Mouse (Mus musculus): ENCODE measurements around the gene Tvp23b.

The Tvp23b gene

DNA sequence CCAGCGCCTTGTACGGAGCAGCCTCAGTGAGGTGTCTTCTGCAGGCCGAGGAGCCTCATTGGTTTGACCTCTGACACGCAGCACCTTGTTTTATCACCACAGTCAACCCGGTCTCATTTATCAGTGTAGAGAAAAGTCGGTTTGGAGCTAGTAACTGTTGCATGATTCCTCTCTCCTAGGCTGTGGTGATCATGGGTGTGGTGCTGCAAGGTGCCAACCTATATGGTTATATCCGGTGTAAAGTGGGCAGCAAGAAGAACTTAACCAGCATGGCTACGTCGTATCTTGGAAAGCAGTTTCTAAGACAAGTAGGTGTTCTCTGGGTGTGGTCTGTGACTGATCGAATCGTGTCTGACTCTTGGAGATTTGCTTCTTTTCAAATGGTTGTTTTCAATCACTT lies 12.5 kb downstream of the Tvp23b start:
- DNase-seq (ENCODE audit: low spot score): no peak

DNA sequence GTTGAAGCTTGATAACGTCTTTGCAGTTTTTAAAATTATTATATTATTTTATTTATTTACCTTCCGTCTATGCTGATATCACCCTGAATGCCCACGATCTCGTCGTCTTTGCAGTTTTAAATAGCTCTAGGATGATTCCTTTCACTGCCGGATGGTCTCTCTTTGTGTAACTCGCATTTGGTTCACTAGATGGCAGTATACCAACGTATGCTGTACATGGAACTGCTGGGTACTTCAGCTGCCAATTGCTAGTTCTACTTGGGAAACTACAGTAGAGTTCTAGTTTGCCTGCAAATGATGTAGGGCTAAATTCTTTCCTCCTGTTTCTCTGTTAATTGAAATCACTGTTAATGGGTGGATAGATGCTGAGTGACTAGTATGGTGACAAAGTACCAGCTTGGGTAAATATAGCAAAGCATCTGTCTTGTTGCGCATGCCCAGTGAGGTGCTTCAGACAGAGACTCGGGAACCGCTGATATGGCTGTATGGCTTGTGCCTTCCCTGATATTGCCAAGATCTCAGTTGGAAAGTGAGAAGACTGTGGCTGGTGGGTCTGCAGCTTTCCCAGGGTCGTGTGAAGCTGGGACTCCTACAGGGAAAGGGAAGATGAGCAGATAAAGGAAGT lies 22.6 kb downstream of the Tvp23b start:
- peak; percentile 79 for DNase-seq (ENCODE audit: low spot score)

DNA sequence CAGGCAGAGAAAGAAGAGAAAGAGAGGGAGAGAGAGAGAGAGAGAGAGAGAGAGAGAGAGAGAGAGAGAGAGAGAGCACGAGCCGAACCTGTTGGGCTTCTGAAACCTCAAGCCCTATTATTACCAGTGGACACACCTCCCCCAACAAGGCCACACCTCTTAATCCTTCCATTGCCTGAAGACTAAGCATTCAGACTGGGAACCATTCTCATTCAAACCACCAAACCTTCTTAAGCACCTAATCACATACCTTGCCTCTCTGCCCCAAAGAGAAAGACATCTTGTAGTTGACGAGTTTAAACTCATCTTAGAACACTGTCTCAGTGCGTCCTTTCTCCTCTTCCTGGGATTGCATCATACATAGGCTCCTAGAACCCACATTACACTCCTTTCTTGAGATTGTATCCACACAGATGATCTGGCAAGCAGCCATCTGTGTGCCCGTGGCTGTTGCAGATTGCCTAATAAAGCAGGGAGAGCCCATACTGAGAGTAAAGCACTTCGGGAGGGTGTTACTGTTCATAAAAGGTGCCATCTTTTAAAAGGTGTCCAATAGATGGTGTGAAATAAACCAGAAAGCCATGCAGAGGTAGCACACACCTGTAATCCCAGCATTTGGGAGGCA lies 24.7 kb downstream of the Tvp23b start:
- no peak for DNase-seq (ENCODE audit: low spot score)

DNA sequence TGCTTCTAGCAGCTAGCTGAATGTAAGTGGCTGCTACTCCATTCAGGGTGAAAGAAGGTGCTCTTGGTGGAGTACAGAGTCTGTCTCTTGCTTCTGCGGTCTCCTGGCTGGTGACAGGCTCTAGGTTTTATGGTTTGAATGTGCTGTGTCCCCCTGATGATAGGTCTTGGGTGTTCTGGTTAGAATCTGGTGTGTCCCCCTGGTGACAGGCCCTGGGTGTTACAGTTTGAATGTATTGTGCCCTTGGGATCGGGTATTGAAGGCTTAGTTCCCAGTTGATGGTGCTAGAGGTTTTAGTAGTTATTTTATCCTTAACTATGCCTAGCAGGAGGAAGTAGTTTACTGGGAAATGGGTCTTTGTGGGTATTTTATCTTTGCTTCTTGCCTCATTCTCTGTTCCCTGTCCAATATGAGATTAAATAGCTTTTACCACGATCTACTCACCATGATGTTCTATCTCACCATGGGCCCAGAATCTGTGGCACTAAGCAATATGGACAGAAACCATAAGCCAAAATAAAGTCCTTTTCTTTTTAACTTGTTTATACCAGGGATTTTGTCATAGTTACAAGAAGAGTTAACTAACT lies 30.6 kb downstream of the Tvp23b start:
- no peak for DNase-seq (ENCODE audit: low spot score)

DNA sequence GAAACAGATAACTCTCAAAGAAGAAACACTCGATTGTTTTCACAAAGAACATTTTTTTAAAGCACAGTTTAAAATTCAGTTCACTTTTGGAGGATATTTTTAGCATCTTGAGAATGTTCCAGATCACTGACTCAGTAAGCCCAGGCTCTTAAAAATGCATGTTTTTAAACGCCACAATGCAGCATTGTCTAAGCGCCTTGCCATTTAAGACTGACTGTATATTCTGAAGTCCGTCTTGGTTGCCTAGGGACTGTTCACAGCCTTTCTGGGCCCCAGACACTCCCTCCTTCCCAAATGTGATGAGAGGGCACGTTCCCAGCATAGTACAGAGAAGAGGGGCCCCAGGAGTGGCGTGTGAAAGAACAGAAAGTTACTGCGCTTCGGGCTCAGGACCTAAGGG lies 32.1 kb downstream of the Tvp23b start:
- peak; percentile 18 for DNase-seq (ENCODE audit: low spot score)

DNA sequence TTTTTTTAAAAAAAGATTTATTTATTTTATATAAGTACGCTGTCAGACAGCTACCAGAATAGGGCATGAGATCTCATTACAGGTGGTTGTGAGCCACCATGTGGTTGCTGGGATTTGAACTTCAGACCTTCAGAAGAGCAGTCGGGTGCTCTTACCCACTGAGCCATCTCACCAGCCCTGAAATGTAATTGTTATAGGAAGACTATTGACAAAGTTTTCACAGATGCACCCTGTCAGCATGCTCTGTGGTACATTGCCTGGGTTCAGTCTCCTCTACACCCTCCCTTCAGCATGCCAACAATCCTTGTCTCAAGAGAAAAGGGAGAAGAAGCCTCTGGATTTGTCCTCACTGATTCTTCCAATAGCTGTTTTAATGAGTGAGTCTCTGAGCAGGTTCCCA lies 33.9 kb downstream of the Tvp23b start:
- no peak for DNase-seq (ENCODE audit: low spot score)

DNA sequence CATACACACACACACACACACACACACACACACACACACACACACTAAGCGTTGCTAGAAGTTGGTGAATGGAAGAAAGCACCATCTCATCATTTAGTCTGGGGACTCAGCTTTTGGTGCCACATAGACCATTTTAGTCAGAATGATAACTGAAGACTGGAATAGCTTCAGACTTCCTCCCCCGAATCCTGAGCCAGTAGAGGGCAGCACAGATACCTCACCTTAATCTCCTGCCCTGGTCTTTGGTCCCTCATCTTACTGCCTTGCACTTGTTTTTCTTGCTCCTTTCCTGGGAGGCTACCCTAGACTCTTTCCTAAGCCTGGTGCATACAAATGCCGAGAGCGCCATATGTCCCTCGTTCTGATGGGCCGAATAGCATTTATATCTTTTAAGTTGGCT lies 35.3 kb downstream of the Tvp23b start:
- no peak for DNase-seq (ENCODE audit: low spot score)

DNA sequence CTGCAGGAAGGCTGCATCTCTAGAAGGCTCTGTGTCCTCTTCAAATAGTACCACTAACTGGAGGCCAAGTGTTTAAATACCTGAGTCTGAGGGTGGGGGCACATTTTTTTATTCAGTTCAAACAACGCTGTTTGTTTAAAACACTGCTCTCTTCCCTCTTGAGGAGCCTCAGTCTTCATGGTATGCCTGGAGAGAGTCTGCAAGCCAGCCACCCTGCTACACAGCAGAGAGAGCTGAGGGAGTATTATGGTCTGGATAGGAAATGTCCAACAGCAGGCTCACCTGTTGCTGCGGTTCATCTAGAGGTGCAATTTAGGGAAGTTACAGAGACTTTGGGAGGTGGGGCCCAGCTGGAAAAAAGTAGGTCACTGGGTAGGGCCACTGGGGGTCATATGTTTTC lies 36.2 kb downstream of the Tvp23b start:
- no peak for DNase-seq (ENCODE audit: low spot score)

DNA sequence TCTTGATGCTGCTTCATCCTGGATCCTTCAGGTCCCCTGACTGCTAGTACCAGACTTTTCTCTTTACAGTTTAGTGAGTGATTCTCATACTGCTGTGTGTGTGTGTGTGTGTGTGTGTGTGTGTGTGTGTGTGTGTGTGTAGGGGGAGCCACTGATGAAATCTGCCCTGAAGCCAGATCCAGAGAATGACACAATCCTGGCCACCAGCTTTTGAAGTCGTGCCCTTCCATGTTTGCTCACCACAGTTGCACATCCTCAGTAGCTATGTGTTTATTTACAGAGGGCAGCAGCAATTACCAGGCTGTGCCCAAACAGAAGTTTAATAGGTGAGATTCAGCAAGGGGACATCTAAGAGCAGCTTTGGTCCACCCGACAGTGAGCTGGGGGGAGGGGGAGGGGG lies 37.5 kb downstream of the Tvp23b start:
- no peak for DNase-seq (ENCODE audit: low spot score)

DNA sequence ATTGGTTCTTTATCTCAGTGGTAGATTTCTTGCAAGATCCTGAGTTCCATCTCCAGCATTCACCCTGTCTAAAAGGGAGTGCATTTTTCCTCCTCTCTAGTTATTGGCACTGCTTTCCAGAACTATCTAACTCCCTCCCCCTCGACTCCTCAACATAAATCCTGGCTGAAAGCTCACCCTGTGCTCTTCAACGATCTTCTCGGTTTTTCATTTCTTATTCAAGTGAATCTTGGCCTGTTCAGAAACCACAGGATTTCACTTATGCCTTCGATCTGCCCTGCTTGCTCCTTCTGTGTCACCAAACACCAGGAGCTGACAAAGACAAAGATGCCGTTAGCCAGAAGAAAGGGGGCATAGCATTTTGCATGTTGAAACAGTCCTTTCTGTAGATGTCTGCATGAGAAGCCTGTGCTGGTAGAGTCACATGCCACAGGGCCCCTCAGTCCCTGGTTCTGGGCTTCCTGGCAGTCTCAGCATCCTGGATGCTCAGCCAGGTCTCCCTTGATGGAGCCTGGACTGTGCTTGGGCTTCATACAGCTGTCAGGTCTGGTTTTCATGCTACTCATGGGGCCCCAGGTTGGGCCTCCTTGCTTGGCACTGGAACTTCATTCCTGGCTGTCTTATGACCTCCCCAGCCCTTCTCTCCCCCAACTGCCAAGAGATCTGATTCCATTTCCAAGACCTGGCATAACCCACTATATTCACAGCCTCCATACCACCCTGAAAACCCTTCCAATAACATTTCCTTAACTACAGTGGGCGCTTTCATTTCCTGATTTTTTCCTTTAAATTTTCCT lies 40.9 kb downstream of the Tvp23b start:
- DNase-seq (ENCODE audit: low spot score): no peak

DNA sequence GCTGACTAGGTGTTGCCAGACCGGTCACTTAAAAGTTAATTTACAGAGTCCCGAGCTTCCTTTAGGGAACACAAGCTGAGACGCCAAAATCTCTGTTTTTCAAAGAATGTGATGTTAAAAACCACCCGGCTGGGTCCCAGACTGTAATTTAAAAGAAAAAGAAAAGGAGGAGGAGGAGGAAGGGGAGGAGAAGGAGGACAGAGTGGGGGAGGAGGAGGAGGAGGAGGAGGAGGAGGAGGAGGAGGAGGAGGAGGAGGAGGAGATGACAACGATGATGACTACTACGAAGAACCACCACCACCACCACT lies 41.4 kb downstream of the Tvp23b start:
- no peak for DNase-seq (ENCODE audit: low spot score)

DNA sequence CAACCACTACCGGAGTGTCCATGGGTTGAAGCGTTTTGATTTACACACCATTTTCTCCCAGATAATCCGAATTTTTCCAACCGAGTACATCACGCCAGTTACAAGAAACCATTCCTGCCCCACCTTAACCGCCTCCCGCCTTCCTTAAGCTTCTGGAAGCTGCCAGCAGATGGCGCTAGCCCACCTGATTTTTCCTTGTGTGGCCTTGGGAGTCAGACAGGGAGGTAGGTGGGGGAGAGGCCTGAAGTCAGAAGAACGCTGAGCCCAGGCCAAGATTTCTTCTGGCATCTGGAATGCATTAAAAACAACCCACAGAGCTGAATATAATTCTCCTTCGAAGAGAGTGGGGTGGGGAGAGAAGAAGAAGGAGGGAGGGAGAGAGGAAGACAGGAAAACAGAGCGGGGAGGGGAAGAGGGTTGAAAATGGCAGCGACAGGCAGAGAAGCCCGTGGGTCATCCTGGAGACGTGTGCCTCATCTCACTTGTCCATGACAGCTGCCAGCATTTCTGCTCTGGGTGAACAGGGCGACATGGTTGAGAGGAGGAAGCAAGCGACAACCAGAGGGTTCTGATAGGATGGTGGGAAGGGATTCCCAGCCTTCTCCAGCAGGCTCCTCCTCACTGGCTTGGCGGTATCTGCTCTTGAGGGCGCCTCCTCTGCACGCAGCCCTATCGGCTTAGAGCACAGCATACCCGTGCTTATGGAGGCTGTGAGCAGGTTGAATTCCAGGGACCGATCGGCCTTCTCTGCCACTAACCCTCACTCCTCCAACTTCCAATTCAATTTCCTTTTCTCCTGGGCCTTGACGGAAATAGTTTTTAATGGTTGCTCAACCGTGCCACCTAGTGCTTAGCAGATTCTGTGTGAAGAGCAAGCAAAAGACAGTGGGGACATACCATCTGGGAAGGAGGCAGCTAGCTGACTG lies 42.1 kb downstream of the Tvp23b start:
- DNase-seq (ENCODE audit: low spot score): peak; percentile 86

DNA sequence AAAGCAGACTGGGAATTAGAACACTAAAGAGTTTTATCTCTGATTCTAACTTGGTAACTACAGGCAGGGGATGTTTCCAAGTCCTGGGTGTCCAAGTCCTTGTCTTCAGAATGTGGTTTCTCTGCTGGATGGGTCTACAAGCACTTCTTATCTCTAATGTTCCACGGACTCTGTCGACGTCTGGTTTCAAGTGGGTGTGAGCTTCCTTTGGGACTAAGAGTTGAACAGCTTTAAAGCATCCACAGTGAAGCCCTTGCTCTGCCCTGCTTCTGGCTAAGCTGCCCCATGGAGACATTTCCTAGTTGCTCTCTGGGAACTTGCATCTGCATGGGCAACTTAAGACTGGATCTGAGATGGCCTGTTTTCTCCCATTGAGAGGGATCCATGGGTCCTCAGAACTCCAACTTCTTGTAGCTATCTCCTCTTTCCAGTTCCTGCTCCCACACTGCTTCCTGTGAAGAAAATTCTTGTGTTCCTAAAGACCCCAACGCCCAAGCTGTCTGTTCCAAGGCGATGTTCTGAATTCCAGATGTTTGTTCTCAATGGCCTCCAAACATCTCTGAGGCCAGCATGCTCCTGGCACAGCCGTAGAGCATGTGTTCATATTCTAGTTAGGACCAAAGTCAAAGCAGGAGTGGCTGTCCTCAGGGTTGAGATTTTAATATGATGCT lies 45.0 kb downstream of the Tvp23b start:
- no peak for DNase-seq (ENCODE audit: low spot score)

DNA sequence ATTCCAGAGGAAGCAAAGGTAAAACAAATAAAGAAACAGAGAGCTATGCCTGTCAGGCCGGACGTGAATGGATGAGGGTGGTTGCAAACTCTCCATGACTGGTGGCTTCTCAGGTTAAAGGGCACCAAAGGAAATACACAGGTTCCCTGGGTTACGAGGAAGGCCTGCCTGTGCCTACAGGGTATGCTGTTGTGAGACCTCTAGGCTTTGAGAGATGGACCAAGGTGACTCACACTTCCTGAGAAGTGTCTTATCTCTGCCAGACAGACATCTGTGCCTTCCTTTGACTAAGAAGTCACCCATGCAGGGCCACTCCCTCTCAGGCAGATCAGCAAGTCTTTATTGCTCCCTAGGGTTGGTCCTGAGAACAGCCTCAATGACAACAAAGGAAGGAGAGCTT lies 50.5 kb downstream of the Tvp23b start:
- DNase-seq (ENCODE audit: low spot score): no peak

DNA sequence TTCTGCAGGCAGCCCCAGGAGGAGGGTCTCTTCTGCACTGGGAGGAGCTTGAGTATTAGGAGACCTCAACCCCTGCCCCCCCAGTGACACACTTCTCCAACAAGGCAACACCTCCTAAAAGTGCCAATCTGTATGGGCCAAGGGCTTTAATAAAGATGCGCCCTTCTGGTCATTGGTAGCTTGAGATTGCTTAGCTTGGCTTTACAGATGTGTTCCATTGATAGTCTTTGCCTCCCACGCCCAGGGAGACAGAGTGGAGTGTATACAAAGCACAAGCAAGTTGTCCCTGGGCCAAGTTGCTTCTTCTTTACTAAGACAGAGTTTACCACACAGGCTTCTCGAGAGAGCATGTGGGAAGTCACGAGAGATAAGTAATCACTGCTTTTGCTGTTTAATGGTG lies 51.3 kb downstream of the Tvp23b start:
- no peak for DNase-seq (ENCODE audit: low spot score)

DNA sequence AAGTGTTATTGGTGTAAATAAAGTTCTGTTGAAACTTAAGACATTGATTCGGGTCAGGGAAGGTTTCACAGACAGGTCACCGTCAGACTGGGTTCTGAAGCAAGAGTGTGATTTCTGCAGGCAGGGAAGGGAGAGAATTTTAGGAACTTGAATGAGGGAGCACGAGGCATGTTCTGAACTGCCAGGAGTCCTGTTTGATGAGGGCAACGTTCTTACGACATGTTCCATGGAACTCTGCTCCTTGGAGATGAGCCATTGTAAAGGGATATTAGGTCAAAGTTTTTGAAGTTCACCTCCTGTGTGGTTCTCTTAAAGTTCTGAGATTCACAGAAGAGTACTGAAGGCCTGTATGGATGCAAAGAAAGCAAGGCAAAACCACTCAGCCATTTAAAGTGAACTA lies 51.9 kb downstream of the Tvp23b start:
- DNase-seq (ENCODE audit: low spot score): no peak

DNA sequence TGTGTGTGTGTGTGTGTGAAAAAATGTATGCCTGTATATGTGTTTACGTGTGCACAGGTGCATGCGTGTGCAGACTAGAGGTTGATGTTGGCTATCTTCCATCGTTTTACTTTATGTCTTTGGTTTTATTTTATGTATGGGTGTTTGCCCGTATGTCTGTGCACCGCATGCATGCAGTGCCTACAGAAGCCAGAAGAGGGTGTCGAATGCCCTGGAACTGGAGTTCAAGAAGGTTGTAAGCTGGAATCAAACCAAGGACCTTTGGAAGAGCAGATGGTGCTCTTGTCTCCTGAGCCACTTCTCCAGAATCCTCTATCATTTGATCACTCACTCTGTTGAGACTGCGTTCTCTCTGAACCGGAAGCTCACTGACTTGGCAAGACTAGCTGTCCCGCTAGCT lies 53.8 kb downstream of the Tvp23b start:
- no peak for DNase-seq (ENCODE audit: low spot score)

DNA sequence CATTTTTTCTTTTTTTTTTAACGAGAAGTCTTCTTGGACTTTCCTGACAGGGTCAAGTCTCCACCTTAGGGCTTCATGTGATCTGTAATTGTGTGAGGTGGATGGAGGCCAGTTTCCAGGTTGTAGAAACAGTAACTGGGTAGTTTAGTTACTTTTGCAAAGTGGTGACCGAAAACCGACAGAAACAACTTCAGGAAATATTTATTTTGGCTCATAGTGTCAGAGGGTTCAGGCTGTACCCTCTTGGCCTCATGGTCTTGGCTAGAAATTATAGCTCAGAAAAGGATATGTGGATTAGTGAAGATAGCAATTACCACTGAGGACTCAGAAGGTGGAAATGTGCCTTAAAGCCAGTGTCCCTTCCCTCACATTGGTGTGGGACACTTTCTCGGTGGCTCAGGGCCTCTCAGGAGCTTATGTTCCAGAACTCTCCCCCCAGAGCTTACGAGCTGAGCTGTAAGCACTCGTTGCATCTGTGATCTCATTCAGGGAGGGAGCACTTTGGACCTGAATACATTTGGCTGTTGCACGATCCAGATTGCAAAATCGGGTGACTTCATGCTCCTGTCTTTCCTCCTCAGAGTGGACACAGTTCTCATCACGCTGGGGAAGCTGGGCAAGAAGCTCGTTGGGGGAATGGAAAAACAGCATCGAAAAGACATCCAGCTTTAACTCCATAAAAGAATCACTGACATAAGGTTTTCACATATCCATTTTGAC lies 55.7 kb downstream of the Tvp23b start:
- no peak for DNase-seq (ENCODE audit: low spot score)

DNA sequence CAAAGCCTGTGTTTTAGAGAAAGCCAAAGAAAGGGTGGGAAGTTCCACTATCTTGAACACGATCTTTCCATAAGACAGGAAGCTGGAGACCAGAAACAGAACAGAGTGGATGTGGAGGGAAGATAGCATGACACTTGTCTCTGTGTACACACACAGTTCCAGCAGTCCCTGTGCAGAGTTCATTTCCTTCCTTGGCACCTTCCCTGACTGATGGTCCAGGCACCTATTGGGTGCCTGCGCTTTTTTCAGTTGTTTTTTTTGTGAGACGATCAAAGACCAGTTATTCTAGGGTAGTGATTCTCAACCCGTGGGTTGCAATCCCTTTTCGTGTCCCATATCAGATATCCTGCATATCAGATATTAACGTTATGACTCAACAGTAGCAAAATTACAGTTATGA lies 58.7 kb downstream of the Tvp23b start:
- no peak for DNase-seq (ENCODE audit: low spot score)

DNA sequence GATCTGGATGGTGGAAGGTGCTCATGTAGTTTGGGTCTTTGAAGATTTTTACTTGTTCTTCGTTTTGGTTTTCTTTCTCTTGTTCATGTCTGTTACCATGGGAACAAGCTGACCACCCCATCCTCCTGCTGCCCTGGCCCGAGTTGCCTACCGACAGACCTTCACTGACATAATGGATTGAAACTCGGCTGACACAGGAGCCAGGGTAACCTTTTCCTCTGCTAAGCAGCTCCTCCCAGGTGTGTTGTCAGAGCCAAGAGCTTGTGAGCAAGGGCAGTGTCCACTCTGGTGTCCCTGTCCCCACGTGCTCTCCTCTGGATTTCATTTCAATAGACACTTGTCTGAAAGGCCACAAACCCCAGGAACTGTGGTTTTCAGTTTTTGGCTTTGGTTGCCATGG lies 59.7 kb downstream of the Tvp23b start:
- DNase-seq (ENCODE audit: low spot score): no peak

DNA sequence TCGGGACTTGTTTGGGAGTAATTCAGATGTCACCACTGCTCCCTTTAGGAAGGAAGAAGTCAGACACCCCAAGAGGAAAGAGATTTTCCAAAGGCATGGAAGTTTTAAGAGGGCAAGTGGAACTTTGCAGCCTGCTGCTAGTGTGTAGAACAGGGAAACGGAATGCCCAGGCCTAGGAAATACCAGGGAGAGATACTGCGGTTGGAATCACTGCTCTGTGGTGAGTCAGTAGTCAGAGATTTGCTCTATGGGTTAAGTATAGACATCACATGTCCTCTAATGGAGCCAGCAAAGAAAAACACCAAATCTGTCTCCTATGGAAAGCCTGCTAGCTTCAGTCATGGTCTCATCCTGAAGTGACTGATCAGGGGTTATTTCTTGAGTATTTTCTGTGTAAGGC lies 60.9 kb downstream of the Tvp23b start:
- DNase-seq (ENCODE audit: low spot score): no peak
